Mouse (Mus musculus): ENCODE measurements at regions not wholly inside any gene's neighbourhood (a gene's known extent, or its start where the extent isn't known, plus 50 kb on each side); places are given as distances from the start of the nearest gene placed in this dataset.

DNA sequence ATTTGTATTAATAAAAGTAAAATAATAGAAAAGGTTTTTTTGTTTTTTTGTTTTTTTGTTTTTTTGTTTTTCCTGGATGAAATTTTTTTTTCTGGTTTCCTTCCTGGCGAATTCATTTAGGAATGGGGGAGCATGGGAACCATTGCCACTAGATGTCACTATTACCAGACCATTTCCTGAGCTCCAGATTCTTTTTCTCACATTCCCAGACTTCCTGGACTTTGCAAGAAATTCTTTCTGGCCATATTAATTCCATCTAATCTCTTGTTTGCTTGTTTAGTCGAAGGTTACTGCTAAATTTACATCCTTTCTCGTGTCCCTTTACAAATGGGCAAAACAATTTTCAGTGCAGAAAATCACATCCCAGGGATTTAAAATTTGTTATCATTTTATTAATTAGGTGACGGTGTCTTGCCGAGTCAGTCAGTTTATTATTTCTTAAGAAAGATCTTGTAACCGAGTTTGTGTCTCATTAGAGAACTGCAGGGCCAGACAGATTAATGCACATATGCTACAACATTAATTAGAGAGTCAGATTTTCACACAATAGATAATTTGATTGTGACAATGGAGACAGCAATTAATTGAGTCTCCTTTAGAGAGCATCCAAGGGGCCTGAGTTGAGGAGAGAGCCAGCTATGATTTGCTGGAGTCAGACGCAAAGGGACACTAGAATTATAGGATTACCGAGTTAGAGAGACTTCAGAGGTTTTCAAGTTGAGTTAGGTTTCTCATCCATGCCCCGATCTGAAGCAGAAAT, 1702.5 kb upstream of the Tenm2 start:
- peak in 1 of 2 experiments; percentile 5 for DNase-seq (ENCODE audit: low spot score in 2 of 2)
